Mouse (Mus musculus) lung, postnatal 0 days (tissue): Measurements from ENCODE around the gene Sypl2. TPM values are rescaled to one million over a fixed set of nuclear protein-coding genes. Genes with fewer than 3 reads are reported as not detected.

Source experiments
- ATAC-seq: fragments of 200-750 bp; cut with Nextera tagmentation; 2 replicates; pipeline ENCODE4 v1.8.0; 2017; ENCODE audit warnings: moderate library complexity
- DNase-seq: peaks from one replicate; pipeline ENCODE4 v3.0.0-alpha.2; 2016; ENCODE audit warnings: low spot score
- H3K27ac ChIP-seq: fragments of 300-500 bp; sonication (generic); 2 replicates; pipeline ENCODE4 v1.5.1; 2014; ENCODE audit warnings: antibody characterized with exemption, mild to moderate bottlenecking, low read length, mixed read lengths
- H3K27me3 ChIP-seq: fragments of 300-500 bp; sonication (generic); replicated peaks from 2 replicates; pipeline ENCODE4 v1.6.1; 2014; ENCODE audit warnings: low read length, mixed read lengths; ENCODE audit not compliant: insufficient read depth
- H3K36me3 ChIP-seq: fragments of 300-500 bp; sonication (generic); 2 replicates; pipeline ENCODE4 v1.6.1; 2014; ENCODE audit warnings: low read length, mixed read lengths; ENCODE audit not compliant: insufficient read depth
- H3K4me1 ChIP-seq: fragments of 300-500 bp; sonication (generic); 2 replicates; pipeline ENCODE4 v1.6.1; 2014; ENCODE audit warnings: antibody characterized with exemption, low read depth, low read length, mixed read lengths; ENCODE audit not compliant: insufficient read depth
- H3K4me2 ChIP-seq: fragments of 300-500 bp; sonication (generic); replicated peaks from 2 replicates; pipeline ENCODE4 v1.6.1; 2014; ENCODE audit warnings: low read depth, mild to moderate bottlenecking, low read length, moderate library complexity, mixed read lengths
- H3K4me3 ChIP-seq: fragments of 300-500 bp; sonication (generic); 2 replicates; pipeline ENCODE4 v1.5.1; 2014; ENCODE audit warnings: low read depth, low read length
- H3K9ac ChIP-seq: fragments of 300-500 bp; sonication (generic); replicated peaks from 2 replicates; pipeline ENCODE4 v1.6.1; 2014; ENCODE audit warnings: low read depth, mild to moderate bottlenecking
- H3K9me3 ChIP-seq: fragments of 300-500 bp; sonication (generic); 2 replicates; pipeline ENCODE4 v1.6.1; 2016; ENCODE audit warnings: low read length, mixed read lengths
- CTCF ChIP-seq: IDR thresholded peaks from 2 replicates; pipeline ENCODE4 v1.5.1; 2016; ENCODE audit warnings: antibody characterized with exemption, mild to moderate bottlenecking
- EP300 ChIP-seq: IDR thresholded peaks from 2 replicates; pipeline ENCODE4 v1.6.1; 2016; ENCODE audit warnings: antibody characterized with exemption, mild to moderate bottlenecking, control low read depth
- WGBS: fragments of 180-500 bp; shearing (Covaris S2); extraction: QIAGEN DNeasy Blood & Tissue Kit; methylation state at CpG from one replicate; pipeline ENCODE4 v1.1.7; 2014; 5-methylcytosine and 5-hydroxymethylcytosine counted together
- polyA plus RNA-seq: library from polyadenylated mRNA; unstranded; fragments of >200 nt; fragmentation: Nextera tagmentation; extraction: Ambion mirVana; gene quantifications from 2 replicates; pipeline ENCODE4 v1.2.1, GENCODE M21; 2015

Gene Sypl2
- polyA plus RNA-seq, 1 experiment from 2014 or later: not detected

- peaks cover 15% of the 10 kb centered on the region; the same call in 1 of the 2 replicates for H3K4me1 ChIP-seq
- H3K36me3 ChIP-seq: no peaks in the 10 kb centered on the region
- no peak overlapping the region for H3K27ac ChIP-seq
- ATAC-seq: no peak
- no peaks in the 10 kb centered on the region for H3K9me3 ChIP-seq
- H3K9ac ChIP-seq: no peak overlapping the region
- DNase-seq: no peak
- 63% methylated on average over 4 of the region's 4 CpGs for WGBS
- no peak overlapping the region for H3K4me2 ChIP-seq
- TF ChIP-seq EP300 (no peak), CTCF (no peak)
- no peaks in the 10 kb centered on the region for H3K27me3 ChIP-seq
- no peak overlapping the region for H3K4me3 ChIP-seq
Measured at GRCm38 (mm10) chr3:108193686-108194085, 32.8 kb downstream of the Sypl2 start.

- ATAC-seq: no peak
- peak overlapping the region; percentile 22; the same call in 1 of the 2 replicates for H3K4me2 ChIP-seq
- no peak overlapping the region for H3K27ac ChIP-seq
- H3K36me3 ChIP-seq: no peaks in the 10 kb centered on the region; the same call in 1 of the 2 replicates
- TF ChIP-seq EP300 (no peak), CTCF (no peak)
- H3K9ac ChIP-seq: 0 out of 2 replicates have a peak overlapping the region, but pooled peaks have one; percentile 26
- WGBS: 12% methylated on average over 5 of the region's 5 CpGs
- no peaks in the 10 kb centered on the region for H3K9me3 ChIP-seq
- H3K4me3 ChIP-seq: no peak overlapping the region
- H3K4me1 ChIP-seq: peaks cover 17% of the 10 kb centered on the region; the same call in 1 of the 2 replicates
- H3K27me3 ChIP-seq: no peaks in the 10 kb centered on the region
- DNase-seq: no peak
Measured at GRCm38 (mm10) chr3:108189897-108190296, 36.6 kb downstream of the Sypl2 start.

- no peak for TF ChIP-seq EP300
- TF ChIP-seq CTCF: no peak
- Histone ChIP-seq H3K9me3 (no peaks in the 10 kb centered on the region), H3K4me2 (no peak overlapping the region), H3K36me3 (no peaks in the 10 kb centered on the region; the same call in 1 of the 2 replicates), H3K4me3 (no peak overlapping the region), H3K27ac (no peak overlapping the region), H3K9ac (no peak overlapping the region), H3K27me3 (no peaks in the 10 kb centered on the region), H3K4me1 (peaks cover 17% of the 10 kb centered on the region; the same call in 1 of the 2 replicates)
- no peak for DNase-seq
- WGBS: 75% methylated on average over 9 of the region's 9 CpGs
- no peak for ATAC-seq
Measured at GRCm38 (mm10) chr3:108188716-108189490, 37.5 kb downstream of the Sypl2 start.

- H3K9me3 ChIP-seq: no peaks in the 10 kb centered on the region
- no peak overlapping the region for H3K27ac ChIP-seq
- ATAC-seq (no peak), DNase-seq (no peak)
- H3K36me3 ChIP-seq: no peaks in the 10 kb centered on the region; the same call in 1 of the 2 replicates
- peaks cover 17% of the 10 kb centered on the region; the same call in 1 of the 2 replicates for H3K4me1 ChIP-seq
- no peak for TF ChIP-seq EP300
- H3K4me2 ChIP-seq: peak overlapping the region; percentile 98
- WGBS: 59% methylated on average over 20 of the region's 20 CpGs
- H3K9ac ChIP-seq: no peak overlapping the region
- no peaks in the 10 kb centered on the region for H3K27me3 ChIP-seq
- no peak overlapping the region for H3K4me3 ChIP-seq
Measured at GRCm38 (mm10) chr3:108187111-108187795, 39.2 kb downstream of the Sypl2 start.

- ATAC-seq (peak; percentile 77), DNase-seq (peak; percentile 60)
- Histone ChIP-seq H3K27ac (no peak within 1 kb of the TSS; the same call in 1 of the 2 replicates), H3K4me1 (peaks cover 17% of the 10 kb centered on the region; the same call in 1 of the 2 replicates), H3K36me3 (no peaks in the 10 kb centered on the region; the same call in 1 of the 2 replicates), H3K27me3 (no peaks in the 10 kb centered on the region), H3K4me3 (peak within 1 kb of the TSS; percentile 67), H3K9me3 (no peaks in the 10 kb centered on the region), H3K9ac (peak within 1 kb of the TSS; percentile 43; the same call in 1 of the 2 replicates), H3K4me2 (peak within 1 kb of the TSS; percentile 98)
- 3% methylated on average over 51 of the region's 100 CpGs for WGBS
- TF ChIP-seq CTCF (no peak), EP300 (no peak)
Measured at GRCm38 (mm10) chr3:108186098-108187047, 40.1 kb downstream of the Sypl2 start, which contains the start of gene Amigo1. TSS of gene Amigo1 (plus strand) at chr3:108186335.
